Mouse (Mus musculus) C2C12 (cell line): ENCODE measurements around the gene Ppp1r9b. TPM values are rescaled to one million over a fixed set of nuclear protein-coding genes. Genes with fewer than 3 reads are reported as not detected.

Experiments
- H3K27me3 ChIP-seq: one replicate; pipeline ENCODE4 v1.6.1; 2011; ENCODE audit not compliant: control insufficient read depth, insufficient read depth, insufficient read length
- H3K36me3 ChIP-seq: one replicate; pipeline ENCODE4 v1.6.1; 2011; ENCODE audit not compliant: control insufficient read depth, insufficient read depth
- H3K4me3 ChIP-seq: one replicate; pipeline ENCODE4 v1.5.1; 2011; ENCODE audit warnings: mild to moderate bottlenecking, control low read depth; ENCODE audit not compliant: poor library complexity, insufficient read depth, severe bottlenecking
- H3K79me2 ChIP-seq: one replicate; pipeline ENCODE4 v1.6.1; 2011; ENCODE audit not compliant: control insufficient read depth, insufficient read depth
- H3K79me3 ChIP-seq: one replicate; pipeline ENCODE4 v1.6.1; 2011; ENCODE audit warnings: low read depth, control low read depth
- H3ac ChIP-seq: one replicate; pipeline ENCODE3; 2011; ENCODE audit warnings: low read depth; ENCODE audit not compliant: control insufficient read depth, insufficient read length
- CEBPB ChIP-seq: IDR thresholded peaks from one replicate; pipeline ENCODE4 v1.6.1; 2011; ENCODE audit warnings: low read depth, mild to moderate bottlenecking, control low read depth, moderate library complexity
- CTCF ChIP-seq: IDR thresholded peaks from one replicate; pipeline ENCODE4 v1.5.1; 2011; ENCODE audit not compliant: control insufficient read depth, insufficient read depth, insufficient read length
- FOSL1 ChIP-seq: IDR thresholded peaks from one replicate; pipeline ENCODE4 v1.8.0; 2011; ENCODE audit warnings: mild to moderate bottlenecking, low read length; ENCODE audit not compliant: poor library complexity, insufficient read depth, severe bottlenecking
- MAX ChIP-seq: IDR thresholded peaks from one replicate; pipeline ENCODE4 v1.6.1; 2011; ENCODE audit warnings: mild to moderate bottlenecking, control low read depth
- MYOD1 ChIP-seq: IDR thresholded peaks from one replicate; pipeline ENCODE4 v1.6.1; 2011; ENCODE audit warnings: low read depth; ENCODE audit not compliant: control insufficient read depth, insufficient read length
- MYOG ChIP-seq: IDR thresholded peaks from one replicate; pipeline ENCODE4 v1.6.1; 2011; ENCODE audit not compliant: control insufficient read depth, insufficient read length; ENCODE audit errors: extremely low read depth
- USF1 ChIP-seq: IDR thresholded peaks from one replicate; pipeline ENCODE4 v1.6.1; 2011; ENCODE audit warnings: low read depth, mild to moderate bottlenecking, control low read depth, moderate library complexity
- polyA plus RNA-seq: library from polyadenylated mRNA; unstranded; fragments of >200 nt; fragmentation: generic; extraction: Trizol; gene quantifications from one replicate; pipeline ENCODE4 v1.2.1, GENCODE M21; 2012; ENCODE audit warnings: missing spikeins

The Ppp1r9b gene
- polyA plus RNA-seq, 1 experiment: 31.8 TPM

GRCm38 (mm10) chr11:95032945-95033344 lies 42.1 kb downstream of the Ppp1r9b start:
- Histone ChIP-seq H3K79me3 (no peaks in the 10 kb centered on the region), H3ac (no peak overlapping the region), H3K27me3 (peaks cover 4% of the 10 kb centered on the region), H3K79me2 (no peaks in the 10 kb centered on the region), H3K4me3 (no peak overlapping the region), H3K36me3 (no peaks in the 10 kb centered on the region)
- TF ChIP-seq MYOD1 (no peak), CEBPB (no peak), FOSL1 (no peak), MAX (no peak), USF1 (no peak), CTCF (no peak)

- H3K79me2 ChIP-seq: no peaks in the 10 kb centered on the region
- no peaks in the 10 kb centered on the region for H3K36me3 ChIP-seq
- no peak overlapping the region for H3K4me3 ChIP-seq
- no peak overlapping the region for H3ac ChIP-seq
- H3K27me3 ChIP-seq: peaks cover 4% of the 10 kb centered on the region
- no peak for TF ChIP-seq USF1
- no peak for TF ChIP-seq CTCF
- TF ChIP-seq MYOG: no peak
- TF ChIP-seq MAX: no peak
- no peaks in the 10 kb centered on the region for H3K79me3 ChIP-seq
Observed at GRCm38 (mm10) chr11:95033617-95034016, 42.8 kb downstream of the Ppp1r9b start.

GRCm38 (mm10) chr11:95034902-95035301 lies 44.1 kb downstream of the Ppp1r9b start:
- peaks cover 4% of the 10 kb centered on the region for H3K27me3 ChIP-seq
- H3K4me3 ChIP-seq: no peak overlapping the region
- TF ChIP-seq MYOG (no peak), USF1 (no peak), CTCF (no peak), MAX (no peak), MYOD1 (no peak), FOSL1 (no peak), CEBPB (no peak)
- H3K79me3 ChIP-seq: no peaks in the 10 kb centered on the region
- no peak overlapping the region for H3ac ChIP-seq
- no peaks in the 10 kb centered on the region for H3K79me2 ChIP-seq
- no peaks in the 10 kb centered on the region for H3K36me3 ChIP-seq

GRCm38 (mm10) chr11:95036521-95036920 lies 45.7 kb downstream of the Ppp1r9b start:
- no peak for TF ChIP-seq MAX
- no peak for TF ChIP-seq CTCF
- no peak for TF ChIP-seq MYOG
- TF ChIP-seq FOSL1: no peak
- no peak for TF ChIP-seq USF1
- no peak for TF ChIP-seq MYOD1
- no peak for TF ChIP-seq CEBPB
- Histone ChIP-seq H3K79me3 (no peaks in the 10 kb centered on the region), H3ac (no peak overlapping the region), H3K4me3 (no peak overlapping the region), H3K36me3 (no peaks in the 10 kb centered on the region), H3K79me2 (no peaks in the 10 kb centered on the region), H3K27me3 (peaks cover 4% of the 10 kb centered on the region)

- H3K79me3 ChIP-seq: no peaks in the 10 kb centered on the region
- H3K27me3 ChIP-seq: peaks cover 4% of the 10 kb centered on the region
- H3K4me3 ChIP-seq: no peak overlapping the region
- H3ac ChIP-seq: no peak overlapping the region
- no peaks in the 10 kb centered on the region for H3K79me2 ChIP-seq
- no peak for TF ChIP-seq FOSL1
- TF ChIP-seq MYOG: no peak
- TF ChIP-seq CEBPB: no peak
- TF ChIP-seq MAX: no peak
- TF ChIP-seq MYOD1: no peak
- TF ChIP-seq USF1: no peak
- no peak for TF ChIP-seq CTCF
- no peaks in the 10 kb centered on the region for H3K36me3 ChIP-seq
Observed at GRCm38 (mm10) chr11:95037306-95037705, 46.5 kb downstream of the Ppp1r9b start.

- Histone ChIP-seq H3ac (no peak overlapping the region), H3K27me3 (peaks cover 4% of the 10 kb centered on the region), H3K79me3 (no peaks in the 10 kb centered on the region), H3K36me3 (no peaks in the 10 kb centered on the region), H3K79me2 (no peaks in the 10 kb centered on the region), H3K4me3 (no peak overlapping the region)
- no peak for TF ChIP-seq USF1
- no peak for TF ChIP-seq MAX
- no peak for TF ChIP-seq MYOG
- TF ChIP-seq CTCF: no peak
- no peak for TF ChIP-seq CEBPB
- no peak for TF ChIP-seq MYOD1
- TF ChIP-seq FOSL1: no peak
Observed at GRCm38 (mm10) chr11:95038156-95038817, 47.5 kb downstream of the Ppp1r9b start.
